Mouse (Mus musculus) effector memory CD4-positive, alpha-beta T cell, adult 7 months (primary cell): ENCODE measurements around the gene Gpd1. TPM values are rescaled to one million over a fixed set of nuclear protein-coding genes. Genes with fewer than 3 reads are reported as not detected.

ENCODE experiments used
- polyA plus RNA-seq: library from polyadenylated mRNA; unstranded; fragments of 100-300 nt; shearing (Covaris generic); gene quantifications from one replicate; pipeline ENCODE4 v1.2.1, GENCODE M21; 2017

The Gpd1 gene
- 0.18 TPM for polyA plus RNA-seq

DNA sequence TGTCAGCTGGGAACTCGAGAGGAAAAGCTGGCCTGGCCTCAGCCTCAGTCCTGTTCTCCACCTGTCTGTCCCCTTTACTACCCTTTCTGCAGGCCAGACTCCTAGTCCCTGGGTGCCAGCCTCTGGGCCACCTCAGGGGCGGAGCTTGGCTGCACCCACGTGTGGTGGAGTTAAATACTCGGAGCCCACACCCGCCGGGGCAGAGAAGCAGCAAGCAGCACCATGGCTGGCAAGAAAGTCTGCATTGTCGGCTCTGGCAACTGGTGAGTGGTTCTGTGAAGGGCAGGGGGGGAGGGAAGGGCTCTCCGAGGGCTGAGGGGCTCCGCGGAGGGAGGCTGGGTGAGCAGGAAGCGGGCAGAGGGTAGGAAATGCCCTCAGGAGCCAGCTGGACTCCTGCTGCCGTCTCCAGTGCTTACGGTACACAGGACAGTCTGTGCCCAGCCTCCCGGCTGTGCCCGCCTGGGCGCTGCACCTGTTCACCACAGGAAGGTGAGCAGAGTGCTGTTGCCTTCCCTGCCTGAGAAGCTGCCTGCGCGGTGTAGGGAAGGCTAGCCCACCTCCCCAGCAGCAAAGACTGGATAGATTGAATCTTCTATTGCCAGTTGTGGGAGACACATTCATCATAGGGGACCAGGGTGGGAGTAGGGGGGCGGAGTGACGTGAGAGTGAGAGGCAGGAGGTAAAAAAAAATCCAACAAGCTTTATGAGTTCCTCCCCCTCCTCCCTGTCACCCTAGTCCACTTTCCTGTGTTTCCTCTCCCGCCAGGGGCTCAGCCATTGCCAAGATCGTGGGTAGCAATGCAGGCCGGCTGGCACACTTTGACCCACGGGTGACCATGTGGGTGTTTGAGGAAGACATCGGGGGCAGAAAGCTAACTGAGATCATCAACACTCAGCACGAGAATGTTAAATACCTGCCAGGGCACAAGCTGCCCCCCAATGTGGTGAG, at the start of gene Gpd1:
Gene Gpd1, plus strand, starts transcription at position 130 of the 949 bp plus-strand sequence.

DNA sequence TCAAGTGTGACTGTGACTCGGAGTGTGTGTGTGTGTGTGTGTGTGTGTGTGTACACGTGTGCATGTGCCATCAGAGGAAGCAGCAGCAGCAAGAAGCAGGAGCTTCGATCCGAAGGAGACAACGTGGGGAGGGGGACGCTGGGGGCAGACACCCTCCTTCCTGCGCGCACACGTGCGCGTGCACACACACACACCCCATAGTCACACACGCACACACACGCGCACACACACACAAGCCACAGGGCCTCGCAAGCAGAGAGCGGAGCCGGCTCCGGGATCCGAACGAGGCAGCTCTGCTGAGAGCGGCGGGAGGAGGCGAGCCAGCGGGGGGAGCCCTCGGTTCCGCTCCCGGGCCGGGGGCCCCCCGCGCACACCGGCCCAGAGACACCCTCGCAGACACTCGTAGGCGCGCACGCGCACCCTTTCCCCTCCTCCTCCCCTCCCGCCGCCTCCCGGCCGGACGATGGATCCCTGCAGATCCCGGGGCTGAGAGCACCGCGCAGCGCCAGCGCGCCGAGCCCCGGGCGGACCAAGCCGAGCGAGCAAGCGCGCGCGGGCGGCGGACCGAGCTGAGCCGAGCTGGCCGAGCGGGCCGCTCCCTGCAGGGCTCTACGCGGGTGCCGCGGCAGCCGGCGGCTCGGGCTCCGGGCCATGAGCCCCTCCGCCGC, 47.0 kb upstream of the Gpd1 start, which contains the start of gene Asic1:
Gene Asic1, plus strand, starts transcription at position 215 of the 668 bp plus-strand sequence.

GRCm38 (mm10) chr15:99701999-99702900, 15.1 kb upstream of the Gpd1 start, which contains the start of gene Smarcd1:
TSS of gene Smarcd1 (plus strand) at chr15:99702129.

GRCm38 (mm10) chr15:99705440-99706048, 11.8 kb upstream of the Gpd1 start, which contains the start of gene Gm17349:
TSS of gene Gm17349 (minus strand) at chr15:99705490.

DNA sequence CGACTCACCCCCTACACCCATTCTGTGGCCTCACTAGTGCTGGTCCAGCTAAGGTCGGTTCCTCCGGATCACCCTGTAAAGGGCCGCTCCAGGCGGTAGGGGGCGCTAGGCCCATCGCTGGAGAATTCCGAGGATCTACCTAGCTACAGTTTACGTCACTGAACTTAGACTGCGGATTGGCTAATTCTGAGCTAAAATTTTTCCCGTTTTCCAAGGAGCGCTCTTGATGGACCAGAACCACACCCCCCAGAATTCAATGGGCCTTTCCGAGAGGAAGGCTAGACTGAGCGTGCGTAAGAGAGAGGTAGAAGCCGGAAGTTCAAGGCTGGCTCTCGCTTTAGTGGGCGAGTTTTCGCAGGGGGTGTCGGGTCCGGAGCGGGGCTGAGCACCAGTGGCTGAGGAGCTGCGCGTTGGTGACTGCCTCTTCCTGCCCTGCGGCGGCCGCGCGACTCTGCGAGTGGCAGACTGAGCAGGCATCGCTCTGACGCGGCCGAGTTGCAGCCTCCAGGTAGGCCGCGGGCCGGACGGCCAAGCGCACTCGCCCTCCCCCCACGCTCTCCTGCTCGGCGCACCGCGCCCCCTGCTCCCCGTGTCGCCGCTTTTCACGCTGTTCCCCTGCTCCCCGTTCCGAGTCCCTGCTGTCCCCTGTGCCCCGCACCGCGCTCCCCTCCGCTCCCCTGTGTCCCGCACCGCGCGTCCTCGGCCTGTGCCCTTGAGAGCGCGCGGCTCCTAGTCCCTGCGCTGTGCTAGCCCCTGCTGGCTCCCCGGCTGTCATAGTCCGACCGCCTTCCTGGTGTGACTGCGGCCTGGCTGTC, 8.2 kb downstream of the Gpd1 start, which contains the start of gene Cox14:
Gene Cox14, plus strand, starts transcription at position 278 of the 815 bp plus-strand sequence.

DNA sequence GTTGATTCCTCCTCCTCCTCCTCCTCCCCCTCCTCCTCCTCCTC, 55.4 kb downstream of the Gpd1 start, which contains the start of gene Cers5:
Gene Cers5, minus strand, starts transcription at position 5 of the 44 bp plus-strand sequence.

Other genes starting within 250 kb of the Gpd1 start
- 10.3 TPM for gene Bcdin3d, start 242.8 kb upstream of the Gpd1 start, polyA plus RNA-seq
- not detected for gene Faim2, start 189.3 kb upstream of the Gpd1 start, polyA plus RNA-seq
- not detected for gene Aqp2, start 138.5 kb upstream of the Gpd1 start, polyA plus RNA-seq
- gene Aqp5, start 126.7 kb upstream of the Gpd1 start, polyA plus RNA-seq = not detected
- not detected for gene Aqp6, start 116.1 kb upstream of the Gpd1 start, polyA plus RNA-seq
- 17.6 TPM for gene Racgap1, start 65.9 kb upstream of the Gpd1 start, polyA plus RNA-seq
- gene Asic1, start 47.1 kb upstream of the Gpd1 start, polyA plus RNA-seq = 0.29 TPM
- gene Smarcd1, start 15.4 kb upstream of the Gpd1 start, polyA plus RNA-seq = 18.4 TPM
- gene Gm17349, start 12.0 kb upstream of the Gpd1 start, polyA plus RNA-seq = not detected
- gene Cox14, start 8.1 kb downstream of the Gpd1 start, polyA plus RNA-seq = 121 TPM
- 70.8 TPM for gene Cers5, start 55.4 kb downstream of the Gpd1 start, polyA plus RNA-seq
- gene Lima1, start 157.9 kb downstream of the Gpd1 start, polyA plus RNA-seq = 1.3 TPM
- gene Fam186a, start 249.5 kb downstream of the Gpd1 start, polyA plus RNA-seq = 0.54 TPM